Mouse (Mus musculus): Measurements from ENCODE around the gene Pax5. TPM values are rescaled to one million over a fixed set of nuclear protein-coding genes. Genes with fewer than 3 reads are reported as not detected.

The Pax5 gene
- polyA plus RNA-seq, 1 experiment from 2014 or later = 0.99 TPM

DNA sequence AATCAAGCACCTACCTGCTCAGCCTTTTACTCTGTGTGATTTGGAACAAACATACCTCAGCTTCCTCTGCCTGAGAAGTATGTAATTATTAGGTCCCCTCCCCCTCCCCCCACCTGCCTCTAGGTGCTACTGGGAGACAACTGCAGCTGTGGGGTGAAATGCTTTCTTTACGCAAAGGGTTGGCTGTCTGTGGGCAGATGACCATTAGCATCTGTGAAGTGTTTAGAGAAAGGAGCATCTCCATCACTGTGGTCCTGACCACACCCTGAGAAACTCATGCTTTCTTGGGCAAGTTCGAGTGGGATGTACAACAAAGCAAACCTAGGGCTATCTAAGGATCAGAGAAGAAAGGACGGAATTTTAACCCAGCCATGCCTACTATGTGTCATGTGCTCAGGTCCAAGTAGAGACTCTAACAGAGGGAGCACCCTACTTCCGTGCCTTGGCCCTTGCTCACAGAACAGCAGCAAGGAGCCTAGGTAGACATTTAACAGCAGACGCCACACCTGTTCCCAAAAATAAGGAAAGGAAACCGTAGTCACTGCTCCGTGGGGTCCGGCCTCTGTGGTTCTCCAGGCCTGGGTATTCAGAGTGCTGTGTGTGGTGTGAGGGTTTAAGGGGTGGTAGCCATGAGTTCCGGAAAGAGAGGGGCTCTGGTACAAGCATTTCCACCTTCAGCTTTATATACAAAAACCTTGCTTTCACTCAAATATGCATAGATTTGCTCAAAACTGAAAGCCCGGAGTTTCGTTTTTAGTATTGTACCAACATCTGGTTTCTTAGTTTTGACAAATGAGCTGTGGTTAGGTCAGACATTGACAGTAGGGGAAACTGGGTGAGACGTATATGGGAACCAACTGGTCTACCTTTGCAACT is 85.8 kb downstream of the Pax5 start:
- no peaks in the 10 kb centered on the region for H3K36me3 ChIP-seq (ENCODE audit: control insufficient read depth, insufficient read depth, low read length)
- H3K4me3 ChIP-seq (ENCODE audit: low read length) = no peak overlapping the region
- no peak overlapping the region for H3K9ac ChIP-seq (ENCODE audit: low read depth, low read length)
- H3K27ac ChIP-seq (ENCODE audit: low read depth, low read length) = no peak overlapping the region
- no peaks in the 10 kb centered on the region for H3K9me3 ChIP-seq (ENCODE audit: control insufficient read depth, low read length)
- H3K4me1 ChIP-seq (ENCODE audit: control insufficient read depth, insufficient read depth, low read depth, low read length) = no peaks in the 10 kb centered on the region
- WGBS = 91% methylated on average over 12 of the region's 12 CpGs
- no peaks in the 10 kb centered on the region for H3K27me3 ChIP-seq (replicated peaks; ENCODE audit: control insufficient read depth, insufficient read depth, low read length)
- no peak for ATAC-seq
- no peak overlapping the region for H3K4me2 ChIP-seq (ENCODE audit: low read length)

DNA sequence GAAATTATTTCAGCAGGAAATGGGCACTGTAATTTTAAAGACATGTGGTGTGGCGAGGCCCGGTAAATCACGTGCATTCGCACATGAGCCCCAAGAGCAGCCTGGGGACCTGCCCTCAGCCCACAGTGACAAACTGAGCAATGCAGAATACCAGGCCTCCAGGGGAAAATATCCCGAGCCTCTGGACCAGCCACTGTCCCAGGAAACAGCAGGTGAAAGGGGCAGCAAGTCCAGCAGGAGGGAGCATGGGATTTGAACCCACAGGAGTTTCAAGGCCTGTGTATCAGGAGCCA is 86.9 kb downstream of the Pax5 start:
- no peak overlapping the region for H3K27ac ChIP-seq (ENCODE audit: low read depth, low read length)
- no peaks in the 10 kb centered on the region for H3K9me3 ChIP-seq (ENCODE audit: control insufficient read depth, low read length)
- 0 out of 2 replicates have a peak, but pooled peaks have one; percentile 6 for ATAC-seq
- H3K36me3 ChIP-seq (ENCODE audit: control insufficient read depth, insufficient read depth, low read length) = no peaks in the 10 kb centered on the region
- H3K9ac ChIP-seq (ENCODE audit: low read depth, low read length) = no peak overlapping the region
- no peaks in the 10 kb centered on the region for H3K27me3 ChIP-seq (replicated peaks; ENCODE audit: control insufficient read depth, insufficient read depth, low read length)
- no peaks in the 10 kb centered on the region for H3K4me1 ChIP-seq (ENCODE audit: control insufficient read depth, insufficient read depth, low read depth, low read length)
- WGBS = 51% methylated on average over 5 of the region's 5 CpGs
- no peak overlapping the region for H3K4me3 ChIP-seq (ENCODE audit: low read length)
- H3K4me2 ChIP-seq (ENCODE audit: low read length) = no peak overlapping the region

DNA sequence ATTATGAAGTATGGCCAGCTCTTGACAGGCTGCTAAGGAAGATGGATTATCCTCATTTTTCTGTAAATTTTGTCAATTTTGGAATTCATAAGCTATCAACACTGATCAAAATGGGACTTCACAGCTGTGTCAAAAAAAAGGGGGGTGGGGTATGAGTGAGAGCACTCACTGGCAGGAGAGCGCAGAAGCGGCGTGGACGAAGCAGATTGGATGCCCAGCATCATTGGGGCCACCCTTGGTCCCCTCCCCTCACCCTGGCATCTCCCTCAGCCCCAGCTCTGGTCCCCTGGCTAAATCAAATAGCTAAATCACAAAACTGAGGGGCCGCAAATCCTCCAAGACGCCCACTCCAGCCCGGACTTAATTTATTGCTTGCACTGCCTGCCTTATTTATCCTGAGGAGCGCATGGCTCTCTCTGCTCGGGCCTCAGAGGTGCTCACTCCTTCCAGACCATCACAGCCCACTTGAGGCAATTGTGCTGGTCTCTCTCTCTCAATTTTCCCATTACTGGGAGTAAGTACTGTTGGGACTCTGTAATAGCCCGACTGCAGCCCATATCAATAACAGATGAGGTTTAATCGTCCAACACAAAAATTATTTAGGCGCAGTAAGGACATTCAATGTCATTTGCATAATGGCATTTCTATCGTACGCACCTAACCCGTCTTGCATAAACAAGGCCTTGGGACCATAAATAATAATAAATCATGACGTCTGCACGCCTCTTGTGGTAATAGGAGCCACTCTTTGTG is 87.4 kb downstream of the Pax5 start:
- H3K9me3 ChIP-seq (ENCODE audit: control insufficient read depth, low read length) = no peaks in the 10 kb centered on the region
- H3K4me3 ChIP-seq (ENCODE audit: low read length) = no peak overlapping the region
- no peak overlapping the region for H3K9ac ChIP-seq (ENCODE audit: low read depth, low read length)
- H3K4me1 ChIP-seq (ENCODE audit: control insufficient read depth, insufficient read depth, low read depth, low read length) = no peaks in the 10 kb centered on the region
- H3K36me3 ChIP-seq (ENCODE audit: control insufficient read depth, insufficient read depth, low read length) = no peaks in the 10 kb centered on the region
- H3K27ac ChIP-seq (ENCODE audit: low read depth, low read length) = no peak overlapping the region
- 66% methylated on average over 17 of the region's 17 CpGs for WGBS
- peak; percentile 60 for ATAC-seq
- no peak overlapping the region for H3K4me2 ChIP-seq (ENCODE audit: low read length)
- H3K27me3 ChIP-seq (replicated peaks; ENCODE audit: control insufficient read depth, insufficient read depth, low read length) = no peaks in the 10 kb centered on the region

DNA sequence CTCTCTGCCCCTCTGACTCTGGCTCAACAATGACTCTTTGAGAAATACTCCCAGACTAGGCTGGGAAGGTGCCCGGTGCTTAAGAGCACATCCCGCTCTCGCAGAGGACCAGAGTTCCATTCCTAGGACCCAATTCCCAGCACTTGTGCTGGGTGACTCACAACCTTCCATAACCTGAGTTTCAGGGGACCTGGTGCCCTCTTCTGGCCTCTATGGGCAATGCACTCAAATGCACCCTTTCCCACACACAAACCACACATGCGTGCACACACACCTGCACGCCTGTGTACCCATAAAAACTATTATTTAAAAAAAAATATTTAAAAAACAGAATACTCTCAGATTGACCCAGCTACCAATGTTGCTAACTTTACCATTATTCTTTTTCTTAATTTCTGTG is 90.0 kb downstream of the Pax5 start:
- Histone ChIP-seq H3K4me2 (ENCODE audit: low read length) (no peak overlapping the region), H3K9ac (ENCODE audit: low read depth, low read length) (no peak overlapping the region), H3K4me1 (ENCODE audit: control insufficient read depth, insufficient read depth, low read depth, low read length) (no peaks in the 10 kb centered on the region), H3K27me3 (replicated peaks; ENCODE audit: control insufficient read depth, insufficient read depth, low read length) (no peaks in the 10 kb centered on the region), H3K36me3 (ENCODE audit: control insufficient read depth, insufficient read depth, low read length) (no peaks in the 10 kb centered on the region), H3K4me3 (ENCODE audit: low read length) (no peak overlapping the region), H3K27ac (ENCODE audit: low read depth, low read length) (no peak overlapping the region), H3K9me3 (ENCODE audit: control insufficient read depth, low read length) (no peaks in the 10 kb centered on the region)
- no peak for ATAC-seq
- 96% methylated on average over 5 of the region's 5 CpGs for WGBS

DNA sequence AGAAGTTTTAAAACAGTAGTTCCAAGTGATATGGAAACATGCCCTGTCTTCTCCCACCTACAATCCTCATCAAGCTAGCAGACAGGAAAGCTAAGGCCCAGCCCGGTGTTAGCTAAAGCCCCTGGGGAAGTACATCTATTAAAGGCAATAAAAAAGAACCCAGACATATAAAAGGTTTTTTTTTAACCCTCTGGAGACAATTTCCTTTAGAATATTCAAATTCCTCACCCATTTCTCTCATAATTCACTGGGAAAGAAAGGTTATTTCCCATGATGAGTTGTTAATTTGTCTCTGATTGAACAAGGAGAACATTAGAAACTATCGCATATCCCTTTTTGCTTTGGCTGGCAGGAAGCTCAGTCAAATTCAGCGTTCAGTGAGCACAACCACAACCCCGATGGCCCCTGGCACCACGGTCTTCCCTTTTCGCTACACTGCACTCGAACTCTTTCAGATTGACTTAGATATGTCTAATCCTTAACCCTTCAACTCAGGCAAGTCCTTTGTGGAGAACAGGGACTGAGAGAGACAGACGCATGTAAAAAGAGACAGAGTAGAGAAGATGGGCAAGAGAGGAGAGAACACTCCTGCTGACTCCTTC is 96.1 kb downstream of the Pax5 start:
- no peak overlapping the region for H3K4me3 ChIP-seq (ENCODE audit: low read length)

DNA sequence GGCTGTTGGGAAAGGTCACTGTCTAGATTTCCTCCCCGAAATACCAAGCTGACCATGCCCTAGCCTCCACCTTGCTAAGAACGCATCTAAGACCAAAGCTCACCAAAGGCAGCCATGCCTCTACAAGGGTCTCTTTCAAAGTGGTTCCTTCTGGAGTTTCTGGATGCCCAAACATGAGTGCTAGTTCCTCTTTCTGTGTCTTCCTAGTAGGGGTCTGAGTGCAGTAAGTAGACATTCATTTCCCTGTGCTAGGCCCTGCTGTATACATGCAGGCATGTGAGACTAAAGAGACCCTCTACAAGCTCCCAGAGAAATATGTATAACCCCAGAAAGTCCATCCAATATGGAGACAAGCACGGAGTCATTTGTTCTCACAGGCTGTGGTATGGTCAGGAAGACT is 97.9 kb downstream of the Pax5 start:
- no peak for ATAC-seq
- Histone ChIP-seq H3K4me3 (ENCODE audit: low read length) (no peak overlapping the region), H3K36me3 (ENCODE audit: control insufficient read depth, insufficient read depth, low read length) (no peaks in the 10 kb centered on the region), H3K9me3 (ENCODE audit: control insufficient read depth, low read length) (no peaks in the 10 kb centered on the region), H3K4me1 (ENCODE audit: control insufficient read depth, insufficient read depth, low read depth, low read length) (no peaks in the 10 kb centered on the region), H3K27ac (ENCODE audit: low read depth, low read length) (no peak overlapping the region), H3K4me2 (ENCODE audit: low read length) (no peak overlapping the region), H3K9ac (ENCODE audit: low read depth, low read length) (no peak overlapping the region), H3K27me3 (replicated peaks; ENCODE audit: control insufficient read depth, insufficient read depth, low read length) (no peaks in the 10 kb centered on the region)
- WGBS = 92% methylated on average over 3 of the region's 3 CpGs

More for the DNA sequence above, 96.1 kb downstream of the Pax5 start:
- H3K9me3 ChIP-seq (ENCODE audit: control insufficient read depth, low read length) = no peaks in the 10 kb centered on the region
- H3K4me2 ChIP-seq (ENCODE audit: low read length) = no peak overlapping the region
- H3K27me3 ChIP-seq (replicated peaks; ENCODE audit: control insufficient read depth, insufficient read depth, low read length) = no peaks in the 10 kb centered on the region
- no peaks in the 10 kb centered on the region for H3K36me3 ChIP-seq (ENCODE audit: control insufficient read depth, insufficient read depth, low read length)
- no peak for ATAC-seq
- H3K4me1 ChIP-seq (ENCODE audit: control insufficient read depth, insufficient read depth, low read depth, low read length) = no peaks in the 10 kb centered on the region
- no peak overlapping the region for H3K9ac ChIP-seq (ENCODE audit: low read depth, low read length)
- no peak overlapping the region for H3K27ac ChIP-seq (ENCODE audit: low read depth, low read length)
- WGBS = 90% methylated on average over 8 of the region's 8 CpGs

DNA sequence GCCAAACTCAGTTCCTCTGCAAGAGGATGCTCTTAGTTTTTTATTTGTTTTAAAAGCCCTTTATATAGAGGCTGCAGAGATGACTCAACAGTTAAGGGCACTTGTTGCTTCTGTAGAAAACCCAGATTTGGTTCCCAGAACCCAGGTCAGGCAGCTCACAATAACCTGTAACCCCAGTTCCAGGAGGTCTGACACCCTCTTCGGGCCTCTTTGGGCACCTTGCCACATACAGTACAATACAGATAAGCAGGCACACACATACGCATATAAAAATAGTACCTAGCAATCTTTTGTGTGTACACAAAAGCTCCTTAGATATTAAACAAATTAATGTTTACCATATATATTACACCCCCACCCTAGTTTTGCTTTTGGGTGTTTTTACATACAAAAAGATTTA is 104.8 kb downstream of the Pax5 start:
- Histone ChIP-seq H3K4me2 (ENCODE audit: low read length) (no peak overlapping the region), H3K27ac (ENCODE audit: low read depth, low read length) (no peak overlapping the region), H3K27me3 (replicated peaks; ENCODE audit: control insufficient read depth, insufficient read depth, low read length) (no peaks in the 10 kb centered on the region), H3K36me3 (ENCODE audit: control insufficient read depth, insufficient read depth, low read length) (no peaks in the 10 kb centered on the region), H3K4me1 (ENCODE audit: control insufficient read depth, insufficient read depth, low read depth, low read length) (peaks cover 12% of the 10 kb centered on the region), H3K9me3 (ENCODE audit: control insufficient read depth, low read length) (no peaks in the 10 kb centered on the region), H3K4me3 (ENCODE audit: low read length) (no peak overlapping the region), H3K9ac (ENCODE audit: low read depth, low read length) (no peak overlapping the region)
- 81% methylated on average over 2 of the region's 2 CpGs for WGBS
- no peak for ATAC-seq

DNA sequence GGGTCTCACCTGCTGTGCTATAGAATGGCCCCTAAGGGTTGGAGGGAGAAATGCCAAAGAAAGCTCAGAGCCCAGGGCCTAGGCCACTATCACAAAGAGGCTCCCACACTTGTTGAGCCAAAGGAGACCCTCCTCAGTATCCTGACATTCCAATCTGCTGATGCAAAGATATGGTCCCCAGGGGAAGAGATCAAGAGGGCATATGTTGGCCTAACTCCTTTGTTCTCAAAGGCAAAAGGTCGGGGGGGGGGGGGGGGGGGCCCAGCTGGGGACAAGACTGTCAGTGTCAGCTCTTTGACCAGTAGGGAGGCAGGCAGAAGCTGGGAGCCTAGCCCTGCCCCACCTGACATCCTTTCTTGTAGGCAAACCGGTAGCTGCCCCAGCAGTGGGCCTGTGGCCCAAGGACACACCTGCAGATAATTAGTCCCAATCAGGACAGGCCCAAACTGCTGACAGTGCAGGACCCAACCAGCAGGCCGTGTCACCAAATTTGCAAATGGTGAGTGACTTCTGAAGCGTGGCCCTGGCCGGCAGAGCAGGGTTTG is 108.0 kb downstream of the Pax5 start:
- H3K4me2 ChIP-seq (ENCODE audit: low read length) = no peak overlapping the region
- WGBS = 8% methylated on average over 4 of the region's 5 CpGs
- no peaks in the 10 kb centered on the region for H3K9me3 ChIP-seq (ENCODE audit: control insufficient read depth, low read length)
- H3K4me3 ChIP-seq (ENCODE audit: low read length) = no peak overlapping the region
- H3K27ac ChIP-seq (ENCODE audit: low read depth, low read length) = no peak overlapping the region
- no peaks in the 10 kb centered on the region for H3K27me3 ChIP-seq (replicated peaks; ENCODE audit: control insufficient read depth, insufficient read depth, low read length)
- H3K36me3 ChIP-seq (ENCODE audit: control insufficient read depth, insufficient read depth, low read length) = no peaks in the 10 kb centered on the region
- no peak overlapping the region for H3K9ac ChIP-seq (ENCODE audit: low read depth, low read length)
- ATAC-seq = no peak
- peaks cover 15% of the 10 kb centered on the region for H3K4me1 ChIP-seq (ENCODE audit: control insufficient read depth, insufficient read depth, low read depth, low read length)

DNA sequence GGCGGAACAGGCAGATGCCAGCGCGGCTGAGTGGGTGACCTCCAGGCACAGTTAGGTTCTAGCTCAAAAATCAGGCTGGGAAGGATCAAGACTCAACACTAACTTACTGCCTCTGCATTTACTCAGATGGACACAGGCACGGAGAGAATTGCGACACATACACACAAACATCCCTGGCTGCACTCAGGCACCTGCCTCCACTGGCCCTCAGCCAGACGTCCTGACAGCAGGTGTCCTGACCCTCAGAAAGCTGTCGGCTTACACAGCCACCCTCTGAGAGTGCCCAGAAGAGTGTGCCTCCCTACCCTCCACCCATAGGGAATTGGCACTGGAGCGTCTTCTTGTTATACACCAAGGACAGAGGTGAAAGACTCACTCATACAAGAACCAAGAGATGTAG is 108.9 kb downstream of the Pax5 start:
- WGBS = 55% methylated on average over 8 of the region's 8 CpGs
- H3K9ac ChIP-seq (ENCODE audit: low read depth, low read length) = no peak overlapping the region

More for the DNA sequence above, 108.9 kb downstream of the Pax5 start:
- H3K4me2 ChIP-seq (ENCODE audit: low read length) = no peak overlapping the region
- H3K36me3 ChIP-seq (ENCODE audit: control insufficient read depth, insufficient read depth, low read length) = no peaks in the 10 kb centered on the region
- H3K4me3 ChIP-seq (ENCODE audit: low read length) = no peak overlapping the region
- no peaks in the 10 kb centered on the region for H3K9me3 ChIP-seq (ENCODE audit: control insufficient read depth, low read length)
- ATAC-seq = no peak
- peaks cover 15% of the 10 kb centered on the region for H3K4me1 ChIP-seq (ENCODE audit: control insufficient read depth, insufficient read depth, low read depth, low read length)
- H3K27me3 ChIP-seq (replicated peaks; ENCODE audit: control insufficient read depth, insufficient read depth, low read length) = no peaks in the 10 kb centered on the region
- no peak overlapping the region for H3K27ac ChIP-seq (ENCODE audit: low read depth, low read length)

All from hindbrain, embryonic 16.5 days (tissue).